Mouse (Mus musculus) heart, adult 2 months (tissue): ENCODE data around the gene Gys1. TPM values are rescaled to one million over a fixed set of nuclear protein-coding genes. Genes with fewer than 3 reads are reported as not detected.

Source experiments
- DNase-seq, 2 experiments: peaks; one replicate each; pipeline ENCODE4 v3.0.0; 2021
- H3K27ac ChIP-seq: fragments of 200-600 bp; 2 replicates; pipeline ENCODE4 v1.8.1; 2022
- H3K27me3 ChIP-seq: fragments of 200-500 bp; 2 replicates; pipeline ENCODE4 v1.6.1; 2012; ENCODE audit warnings: mild to moderate bottlenecking, low read length, inconsistent platforms, mixed read lengths; ENCODE audit not compliant: control insufficient read depth, insufficient read depth
- H3K36me3 ChIP-seq: fragments of 200-500 bp; 2 replicates; pipeline ENCODE4 v1.6.1; 2012; ENCODE audit warnings: low read length, inconsistent platforms; ENCODE audit not compliant: control insufficient read depth, insufficient read depth
- H3K4me1 ChIP-seq: fragments of 200-500 bp; 2 replicates; pipeline ENCODE4 v1.6.1; 2011; ENCODE audit warnings: low read length; ENCODE audit not compliant: control insufficient read depth, insufficient read depth
- H3K4me3 ChIP-seq: fragments of 200-600 bp; 2 replicates; pipeline ENCODE4 v1.8.1; 2022
- H3K79me2 ChIP-seq: fragments of 200-500 bp; replicated peaks from 2 replicates; pipeline ENCODE4 v1.6.1; 2012; ENCODE audit warnings: mild to moderate bottlenecking, inconsistent platforms, low read length, moderate library complexity, mixed read lengths; ENCODE audit not compliant: control insufficient read depth, insufficient read depth
- H3K9ac ChIP-seq: fragments of 200-500 bp; 2 replicates; pipeline ENCODE4 v1.6.1; 2012; ENCODE audit warnings: low read depth, mild to moderate bottlenecking, control low read depth, inconsistent platforms, low read length, mixed read lengths
- CTCF ChIP-seq: fragments of 200-600 bp; IDR thresholded peaks from 2 replicates; pipeline ENCODE4 v1.8.1; 2022; ENCODE audit warnings: antibody characterized with exemption, mild to moderate bottlenecking, moderate library complexity
- EP300 ChIP-seq: fragments of 200-500 bp; IDR thresholded peaks from 2 replicates; pipeline ENCODE4 v1.6.1; 2011; ENCODE audit warnings: low read depth, low read length, control low read depth; ENCODE audit not compliant: insufficient read depth
- POLR2A ChIP-seq: fragments of 200-500 bp; IDR thresholded peaks from 2 replicates; pipeline ENCODE4 v1.6.1; 2011; ENCODE audit warnings: mild to moderate bottlenecking, low read depth, low read length, control low read depth; ENCODE audit not compliant: insufficient read depth
- WGBS: fragments of 180-500 bp; shearing (Covaris S2); methylation state at CpG from one replicate; pipeline ENCODE4 v1.1.7; 2018; 5-methylcytosine and 5-hydroxymethylcytosine counted together
- intact Hi-C: fragments of 180-260 bp; cut with DNase I; formaldehyde crosslinking; loops from one replicate; pipeline ENCODE4 v1.15.1; 2025
- polyA plus RNA-seq: library from polyadenylated mRNA; depleted of rRNA; stranded (reverse); fragments of >200 nt; gene quantifications from 2 replicates; pipeline ENCODE4 v1.2.3, GENCODE M21; 2012
- total RNA-seq, 2 experiments: library from RNA; stranded (reverse); gene quantifications; 2 replicates each; pipeline ENCODE4 v1.2.3; 2021

Gys1 gene
- total and polyA plus RNA-seq, 3 experiments: 96.9 to 115 (median 111) TPM

DNA sequence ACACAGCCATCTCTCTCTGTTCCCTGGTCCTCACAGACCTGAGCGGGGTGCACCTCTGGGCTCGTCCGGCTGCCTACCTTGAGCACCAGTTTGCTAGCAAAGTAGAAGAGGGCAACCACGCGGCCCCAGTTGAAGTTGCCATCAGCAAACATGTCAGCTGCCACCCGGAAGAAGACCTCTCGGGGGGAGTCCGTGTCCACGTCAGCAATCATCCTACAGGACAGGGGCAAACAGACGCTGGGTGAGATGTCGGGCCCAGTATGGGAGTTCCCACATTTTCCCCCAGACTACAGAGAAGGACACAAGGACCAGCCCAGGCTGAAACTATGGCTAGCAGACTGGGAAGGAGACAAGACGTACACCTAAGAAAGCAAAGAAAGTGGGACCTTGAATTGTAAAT is 30.5 kb downstream of the Gys1 start:
- H3K36me3 ChIP-seq: no peaks in the 10 kb centered on the region
- no peak overlapping the region for H3K4me3 ChIP-seq
- H3K4me1 ChIP-seq: peaks cover 11% of the 10 kb centered on the region
- WGBS: 95% methylated on average over 12 of the region's 12 CpGs
- intact Hi-C loops: loop anchor here (10.0 kb wide), 1 partner anchor 340 kb away; no protein-coding TSS in a partner anchor
- H3K79me2 ChIP-seq: no peaks in the 10 kb centered on the region
- no peaks in the 10 kb centered on the region for H3K27me3 ChIP-seq
- TF ChIP-seq EP300 (no peak), CTCF (no peak), POLR2A (no peak)
- no peak for DNase-seq
- H3K27ac ChIP-seq: no peak overlapping the region
- H3K9ac ChIP-seq: no peak overlapping the region

DNA sequence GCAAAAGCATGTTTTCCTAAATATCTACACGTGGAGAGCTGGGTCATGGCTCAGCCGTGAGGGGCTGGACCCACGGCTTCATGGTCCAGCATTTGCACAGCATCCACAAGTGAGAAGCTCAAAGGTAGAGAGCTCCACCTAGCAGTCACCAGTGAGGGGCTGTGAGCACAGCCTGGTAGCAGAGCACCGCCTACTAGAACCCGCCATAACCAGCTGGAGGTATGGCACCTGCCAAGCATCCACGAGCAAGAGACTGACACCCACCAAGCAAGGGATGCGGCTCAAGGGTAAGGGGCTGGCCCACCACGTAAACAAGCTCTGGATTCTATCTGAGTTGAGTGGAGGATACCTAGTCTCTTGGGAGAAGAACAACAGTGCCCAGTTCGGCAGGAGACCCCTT is 30.9 kb downstream of the Gys1 start:
- Histone ChIP-seq H3K4me3 (no peak overlapping the region; the same call in 1 of the 2 replicates), H3K36me3 (no peaks in the 10 kb centered on the region), H3K27ac (no peak overlapping the region; the same call in 1 of the 2 replicates), H3K27me3 (no peaks in the 10 kb centered on the region), H3K79me2 (no peaks in the 10 kb centered on the region), H3K9ac (no peak overlapping the region), H3K4me1 (peaks cover 8% of the 10 kb centered on the region)
- DNase-seq: no peak
- intact Hi-C loops: loop anchor here (10.0 kb wide), 1 partner anchor 339 kb away; no protein-coding TSS in a partner anchor
- WGBS: 78% methylated on average over 9 of the region's 9 CpGs
- TF ChIP-seq POLR2A: no peak
- no peak for TF ChIP-seq EP300
- 0 out of 2 replicates have a peak, but pooled peaks have one; percentile 14 for TF ChIP-seq CTCF

DNA sequence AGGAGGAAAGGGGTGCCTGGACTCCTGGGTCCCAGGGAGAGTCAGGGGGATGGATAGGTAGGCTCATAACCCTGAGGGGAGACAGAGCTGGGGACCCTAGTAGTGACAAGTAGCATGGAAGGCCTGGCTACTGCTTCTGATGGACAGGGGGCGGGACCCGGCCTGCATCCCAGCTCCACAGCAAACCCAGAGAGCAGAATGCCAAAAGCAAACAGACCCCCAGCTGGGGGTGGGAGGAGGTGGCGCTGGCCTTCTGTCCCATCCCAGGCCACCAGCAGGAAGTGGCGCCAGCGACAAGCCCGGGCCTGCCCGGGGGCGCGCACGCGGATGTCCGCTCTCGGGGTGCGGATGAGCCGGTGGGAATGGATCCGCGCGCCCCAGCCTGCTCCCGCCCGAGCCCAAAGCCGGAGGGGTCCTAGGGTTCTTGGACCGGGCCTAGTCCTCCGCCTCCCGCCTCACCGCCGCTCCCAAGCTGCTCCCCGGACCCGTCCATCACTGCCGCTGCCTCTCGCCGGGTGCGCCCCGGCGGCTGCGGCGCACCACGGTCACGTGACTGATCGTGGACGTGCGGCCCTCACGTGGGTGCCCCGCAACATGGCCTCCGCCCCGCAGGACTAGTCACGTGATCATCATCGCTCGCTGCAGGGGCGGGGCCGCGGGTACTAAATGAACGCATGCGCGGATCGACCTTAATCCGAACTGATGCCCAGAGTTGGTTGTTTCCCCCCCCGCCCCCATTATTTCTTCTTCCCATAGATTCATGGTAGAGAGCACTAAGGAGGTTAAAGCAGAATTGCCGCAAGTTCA is 31.8 kb downstream of the Gys1 start, which contains the start of gene Bax:
Gene Bax, minus strand, starts transcription at position 616 of the 807 bp plus-strand sequence.
- WGBS: under 1% methylated on average over 58 of the region's 58 CpGs
- DNase-seq: peak; percentile 95 to 96
- intact Hi-C loops: loop anchor here (10.0 kb wide), 1 partner anchor 338 kb away; no protein-coding TSS in a partner anchor
- H3K79me2 ChIP-seq: no peaks in the 10 kb centered on the region
- no peaks in the 10 kb centered on the region for H3K36me3 ChIP-seq
- 0 out of 2 replicates have a peak, but pooled peaks have one; percentile 68 for TF ChIP-seq EP300
- peak; percentile 17; the same call in 1 of the 2 replicates for TF ChIP-seq CTCF
- peak; percentile 76 for TF ChIP-seq POLR2A
- H3K27ac ChIP-seq: peak within 1 kb of the TSS; percentile 86
- peak within 1 kb of the TSS; percentile 92 for H3K4me3 ChIP-seq
- no peaks in the 10 kb centered on the region for H3K27me3 ChIP-seq
- 0 out of 2 replicates have a peak, but pooled peaks cover 3% of the 10 kb centered on the region for H3K4me1 ChIP-seq
- H3K9ac ChIP-seq: peak within 1 kb of the TSS; percentile 93

DNA sequence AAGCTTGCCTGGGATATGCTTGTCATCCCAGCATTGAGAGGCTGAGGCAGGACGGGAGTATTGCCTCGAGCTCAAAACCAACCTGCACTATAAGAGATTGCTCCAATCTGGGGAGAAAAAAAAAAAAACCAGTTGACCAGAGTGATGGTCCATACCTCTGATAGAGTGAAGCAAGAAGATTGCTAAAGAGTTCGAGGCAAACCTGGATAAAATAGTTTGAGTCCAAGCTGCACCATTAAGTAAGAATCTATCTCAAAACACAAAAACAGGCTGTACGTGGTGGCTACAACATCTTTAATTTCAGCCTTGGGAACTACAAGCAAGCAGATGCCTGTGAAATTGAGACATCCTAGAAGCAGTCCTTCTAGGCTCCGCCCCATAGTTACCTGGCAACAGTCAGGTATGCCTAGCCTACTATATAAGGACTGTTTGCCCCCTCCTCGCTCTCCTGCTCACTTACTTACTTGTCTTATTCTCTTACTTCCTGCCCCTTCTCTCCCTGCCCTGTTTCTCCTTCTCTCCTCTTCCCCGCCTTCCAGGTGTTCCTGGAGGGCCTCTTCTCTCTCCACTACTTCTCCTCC is 32.5 kb downstream of the Gys1 start:
- Histone ChIP-seq H3K4me3 (peak overlapping the region; percentile 92), H3K4me1 (0 out of 2 replicates have a peak, but pooled peaks cover 3% of the 10 kb centered on the region), H3K36me3 (no peaks in the 10 kb centered on the region), H3K27ac (peak overlapping the region; percentile 86), H3K9ac (peak overlapping the region; percentile 61; the same call in 1 of the 2 replicates), H3K79me2 (no peaks in the 10 kb centered on the region), H3K27me3 (no peaks in the 10 kb centered on the region)
- no peak for TF ChIP-seq POLR2A
- TF ChIP-seq CTCF: no peak
- no peak for TF ChIP-seq EP300
- intact Hi-C loops: loop anchor here (10.0 kb wide), 1 partner anchor 338 kb away; no protein-coding TSS in a partner anchor
- WGBS: 44% methylated on average over 7 of the region's 7 CpGs
- no peak for DNase-seq

DNA sequence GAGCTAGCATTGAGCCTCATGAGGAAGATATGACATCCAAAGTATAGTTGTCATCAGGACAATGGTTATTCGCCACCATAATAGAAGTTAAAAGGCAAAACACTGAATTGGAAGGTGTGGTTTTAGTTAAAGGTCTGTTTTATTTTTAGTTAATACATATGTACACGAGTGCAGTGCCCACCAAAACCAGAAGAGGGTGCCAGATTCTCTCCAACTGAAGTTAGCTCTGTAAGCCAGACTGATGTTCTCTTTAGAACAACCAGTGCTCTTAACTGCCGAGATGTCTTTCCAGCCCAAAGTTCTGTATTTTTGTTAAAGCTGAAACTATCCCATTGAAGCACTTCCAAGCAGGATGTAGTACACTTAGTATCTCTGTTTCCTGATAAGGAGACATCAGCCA is 36.2 kb downstream of the Gys1 start:
- WGBS: 6% methylated on average over 3 of the region's 3 CpGs
- TF ChIP-seq EP300: no peak
- TF ChIP-seq CTCF: peak; percentile 96
- Histone ChIP-seq H3K79me2 (no peaks in the 10 kb centered on the region), H3K27me3 (no peaks in the 10 kb centered on the region), H3K9ac (no peak overlapping the region), H3K36me3 (no peaks in the 10 kb centered on the region), H3K4me3 (no peak overlapping the region), H3K27ac (no peak overlapping the region), H3K4me1 (0 out of 2 replicates have a peak, but pooled peaks cover 2% of the 10 kb centered on the region)
- peak; percentile 70 to 79 for DNase-seq
- intact Hi-C loops: no loop called here
